Mouse (Mus musculus) heart, embryonic 13.5 days (tissue): ENCODE data around the gene Dpf3. TPM values are rescaled to one million over a fixed set of nuclear protein-coding genes. Genes with fewer than 3 reads are reported as not detected.

Experiments
- ATAC-seq: fragments of 200-750 bp; cut with Nextera tagmentation; 2 replicates; pipeline ENCODE4 v1.8.0; 2017; ENCODE audit warnings: moderate TSS enrichment; ENCODE audit not compliant: insufficient number of reproducible peaks, low FRiP score, low TSS enrichment; ENCODE audit errors: extremely low read depth
- H3K27ac ChIP-seq: fragments of 300-500 bp; sonication (generic); replicated peaks from 2 replicates; pipeline ENCODE4 v1.5.1; 2015; ENCODE audit warnings: moderate library complexity, mild to moderate bottlenecking, inconsistent platforms
- H3K27me3 ChIP-seq: fragments of 300-500 bp; sonication (generic); replicated peaks from 2 replicates; pipeline ENCODE4 v1.6.1; 2015; ENCODE audit warnings: mild to moderate bottlenecking, inconsistent platforms
- H3K36me3 ChIP-seq: fragments of 300-500 bp; sonication (generic); 2 replicates; pipeline ENCODE4 v1.6.1; 2015; ENCODE audit warnings: mild to moderate bottlenecking, inconsistent platforms
- H3K4me1 ChIP-seq: fragments of 300-500 bp; sonication (generic); 2 replicates; pipeline ENCODE4 v1.6.1; 2015; ENCODE audit warnings: inconsistent platforms
- H3K4me2 ChIP-seq: fragments of 300-500 bp; sonication (generic); 2 replicates; pipeline ENCODE4 v1.6.1; 2015; ENCODE audit warnings: inconsistent platforms, mild to moderate bottlenecking, moderate library complexity
- H3K4me3 ChIP-seq: fragments of 300-500 bp; sonication (generic); 2 replicates; pipeline ENCODE4 v1.5.1; 2015; ENCODE audit warnings: moderate library complexity, mild to moderate bottlenecking, inconsistent platforms
- H3K9ac ChIP-seq: fragments of 300-500 bp; sonication (generic); 2 replicates; pipeline ENCODE4 v1.6.1; 2015; ENCODE audit warnings: inconsistent platforms, mild to moderate bottlenecking, moderate library complexity
- H3K9me3 ChIP-seq: fragments of 300-500 bp; sonication (generic); 2 replicates; pipeline ENCODE4 v1.6.1; 2016; ENCODE audit warnings: inconsistent platforms
- WGBS: fragments of 180-500 bp; shearing (Covaris S2); methylation state at CpG from one replicate; pipeline ENCODE4 v1.1.7; 2015; ENCODE audit warnings: mixed read lengths; 5-methylcytosine and 5-hydroxymethylcytosine counted together
- polyA plus RNA-seq: library from polyadenylated mRNA; unstranded; fragments of >200 nt; fragmentation: Nextera tagmentation; extraction: Ambion mirVana; gene quantifications from 2 replicates; pipeline ENCODE4 v1.2.1, GENCODE M21; 2015

Dpf3 gene
- polyA plus RNA-seq, 1 experiment from 2014 or later, result 18.8 TPM

DNA sequence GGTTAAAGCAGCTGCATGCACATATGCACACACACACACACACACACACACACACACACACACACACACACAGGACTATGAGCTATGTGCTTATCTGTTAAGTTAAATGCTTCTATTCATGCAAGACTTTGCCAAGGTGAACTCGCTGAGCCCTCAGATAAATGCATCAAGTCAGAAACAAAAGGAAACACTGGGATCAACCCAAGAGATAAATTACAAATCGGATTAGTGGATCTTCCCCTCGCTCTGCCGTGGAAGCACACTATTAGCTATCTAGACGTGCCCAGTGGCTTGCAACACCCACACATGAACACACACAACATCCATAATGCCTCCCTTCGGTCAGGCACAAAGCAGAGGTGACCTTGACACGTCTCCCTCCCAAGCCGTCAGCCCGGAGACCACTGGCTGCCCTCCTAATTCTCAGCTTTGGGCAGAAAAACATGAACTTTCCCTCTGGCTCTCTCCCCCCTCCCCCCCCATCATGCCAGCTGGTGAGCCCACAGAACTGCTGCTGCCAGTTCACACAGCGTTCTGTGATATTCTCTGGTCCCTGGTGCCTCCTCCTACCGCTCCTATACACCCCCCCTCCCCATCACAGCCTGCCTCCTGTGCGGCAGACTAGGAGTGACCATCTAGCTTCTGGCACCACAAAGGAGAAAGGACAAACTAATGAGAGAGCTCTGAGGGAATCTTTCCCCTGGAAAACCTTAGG is 317.9 kb downstream of the Dpf3 start:
- H3K4me1 ChIP-seq, result peaks cover 18% of the 10 kb centered on the region
- peak overlapping the region; percentile 67 for H3K9ac ChIP-seq
- H3K27ac ChIP-seq, result peak overlapping the region; percentile 78
- no peaks in the 10 kb centered on the region for H3K9me3 ChIP-seq
- WGBS, result 15% methylated on average over 12 of the region's 12 CpGs
- ATAC-seq, result no peak
- H3K4me2 ChIP-seq, result peak overlapping the region; percentile 53
- no peak overlapping the region for H3K4me3 ChIP-seq
- H3K27me3 ChIP-seq, result no peaks in the 10 kb centered on the region
- H3K36me3 ChIP-seq, result no peaks in the 10 kb centered on the region

DNA sequence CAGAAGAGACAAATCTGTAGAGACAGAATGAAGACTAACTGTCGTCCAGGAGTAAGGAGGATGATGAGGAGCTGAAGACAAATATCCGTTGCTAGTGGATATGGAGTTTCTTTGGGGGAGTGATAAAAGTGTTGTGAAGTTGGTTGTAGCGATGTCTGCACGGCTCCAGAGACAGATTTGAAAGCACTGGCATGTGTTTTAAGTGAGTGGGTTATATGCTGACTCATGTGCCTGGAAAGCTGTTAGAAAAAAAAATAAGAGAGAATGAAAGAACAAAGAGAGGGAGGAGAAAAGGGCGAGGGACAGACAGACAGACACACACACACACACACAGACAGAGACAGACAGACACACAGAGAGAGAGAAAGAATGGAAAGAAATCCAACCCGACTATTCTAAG is 319.2 kb downstream of the Dpf3 start:
- Histone ChIP-seq H3K4me1 (peaks cover 27% of the 10 kb centered on the region), H3K27ac (no peak overlapping the region), H3K9ac (no peak overlapping the region), H3K4me3 (no peak overlapping the region), H3K4me2 (no peak overlapping the region), H3K36me3 (no peaks in the 10 kb centered on the region), H3K9me3 (no peaks in the 10 kb centered on the region), H3K27me3 (0 out of 2 replicates have a peak, but pooled peaks cover 2% of the 10 kb centered on the region)
- ATAC-seq, result no peak
- WGBS, result 63% methylated on average over 6 of the region's 6 CpGs

DNA sequence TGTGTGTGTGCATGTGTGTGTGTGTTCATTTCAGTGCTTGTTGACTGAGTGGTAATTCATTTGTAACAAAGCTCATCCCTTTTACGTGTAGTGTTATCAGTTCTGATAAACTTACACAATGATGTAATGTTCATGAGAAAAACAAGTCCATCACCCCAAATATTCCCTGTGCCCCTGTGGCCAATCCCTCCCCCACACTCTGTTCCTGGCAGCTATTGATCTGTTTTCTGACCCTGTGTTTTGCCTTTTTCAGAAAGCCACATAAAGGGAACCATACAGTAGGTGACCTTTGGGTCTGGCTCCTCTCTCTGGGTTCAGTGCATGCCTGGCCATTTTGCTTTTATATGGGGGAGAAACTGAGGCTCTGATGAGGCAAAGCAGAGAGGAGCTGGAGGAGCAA is 322.5 kb downstream of the Dpf3 start:
- no peak for ATAC-seq
- WGBS, result 45% methylated on average over 1 of the region's 1 CpGs
- H3K27me3 ChIP-seq, result 0 out of 2 replicates have a peak, but pooled peaks cover 3% of the 10 kb centered on the region

More for the DNA sequence above, 322.5 kb downstream of the Dpf3 start:
- H3K4me3 ChIP-seq, result no peak overlapping the region
- H3K27ac ChIP-seq, result no peak overlapping the region
- no peaks in the 10 kb centered on the region for H3K36me3 ChIP-seq
- no peak overlapping the region for H3K9ac ChIP-seq
- H3K4me1 ChIP-seq, result peaks cover 31% of the 10 kb centered on the region
- H3K4me2 ChIP-seq, result no peak overlapping the region
- no peaks in the 10 kb centered on the region for H3K9me3 ChIP-seq

Other genes starting within 250 kb of the Dpf3 start
- 23.3 TPM in 2 replicates for gene Dcaf4, start 32.8 kb upstream of the Dpf3 start, polyA plus RNA-seq
- gene Zfyve1, start 109.5 kb upstream of the Dpf3 start, polyA plus RNA-seq, result 14.6 and 15.9 TPM in 2 replicates
- gene Rbm25, start 143.5 kb upstream of the Dpf3 start, polyA plus RNA-seq, result 151 and 168 TPM in 2 replicates
- 40.7 and 42.5 TPM in 2 replicates for gene Psen1, start 200.4 kb upstream of the Dpf3 start, polyA plus RNA-seq